Mouse (Mus musculus) leukemia stem cell, adult 10-12 weeks (primary cell): ENCODE results near the gene R3hdm2. TPM values are rescaled to one million over a fixed set of nuclear protein-coding genes. Genes with fewer than 3 reads are reported as not detected.

Source experiments
- polyA plus RNA-seq: library from polyadenylated mRNA; stranded (reverse); fragments of >175 nt; gene quantifications from 2 replicates; pipeline ENCODE4 v1.2.3, GENCODE M21; 2012; ENCODE audit warnings: low replicate concordance

The R3hdm2 gene
- polyA plus RNA-seq: 89.6 and 133 TPM in 2 replicates

DNA sequence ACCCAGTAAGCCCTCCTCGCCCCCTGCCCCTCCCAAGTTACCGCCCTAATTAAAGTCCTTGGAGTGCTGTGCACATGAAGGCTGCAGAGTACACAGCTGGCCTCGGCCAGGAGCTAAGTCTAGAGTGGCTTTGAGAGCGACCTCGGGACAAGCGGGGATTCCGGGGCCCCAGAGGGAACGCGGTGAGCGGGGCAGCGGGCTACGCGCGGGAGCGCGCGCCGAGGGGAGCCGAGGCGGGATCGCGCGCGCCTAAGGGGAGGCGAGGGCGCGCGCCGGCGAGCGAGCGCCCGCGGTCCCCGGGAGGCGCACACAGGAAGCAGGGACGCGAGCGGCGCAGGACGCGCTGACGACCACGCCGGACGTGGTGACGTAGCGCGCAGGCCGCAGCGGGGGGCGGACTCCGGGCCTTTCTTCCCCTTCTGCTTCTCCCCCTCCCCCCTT, at the start of gene R3hdm2:
Gene R3hdm2 (plus strand): TSS at position 77 of the 441 bp plus-strand sequence.

GRCm38 (mm10) chr10:127341891-127342639, 38.1 kb upstream of the R3hdm2 start, which contains the start of gene Gli1:
Gli1 (minus strand) TSS chr10:127341974.

GRCm38 (mm10) chr10:127353909-127354895, 25.9 kb upstream of the R3hdm2 start, which contains the start of gene Inhbe:
Inhbe (minus strand) TSS chr10:127354411.

GRCm38 (mm10) chr10:127369834-127370820, 10.0 kb upstream of the R3hdm2 start, which contains the start of gene Inhbc:
Inhbc (minus strand) TSS chr10:127370431.

DNA sequence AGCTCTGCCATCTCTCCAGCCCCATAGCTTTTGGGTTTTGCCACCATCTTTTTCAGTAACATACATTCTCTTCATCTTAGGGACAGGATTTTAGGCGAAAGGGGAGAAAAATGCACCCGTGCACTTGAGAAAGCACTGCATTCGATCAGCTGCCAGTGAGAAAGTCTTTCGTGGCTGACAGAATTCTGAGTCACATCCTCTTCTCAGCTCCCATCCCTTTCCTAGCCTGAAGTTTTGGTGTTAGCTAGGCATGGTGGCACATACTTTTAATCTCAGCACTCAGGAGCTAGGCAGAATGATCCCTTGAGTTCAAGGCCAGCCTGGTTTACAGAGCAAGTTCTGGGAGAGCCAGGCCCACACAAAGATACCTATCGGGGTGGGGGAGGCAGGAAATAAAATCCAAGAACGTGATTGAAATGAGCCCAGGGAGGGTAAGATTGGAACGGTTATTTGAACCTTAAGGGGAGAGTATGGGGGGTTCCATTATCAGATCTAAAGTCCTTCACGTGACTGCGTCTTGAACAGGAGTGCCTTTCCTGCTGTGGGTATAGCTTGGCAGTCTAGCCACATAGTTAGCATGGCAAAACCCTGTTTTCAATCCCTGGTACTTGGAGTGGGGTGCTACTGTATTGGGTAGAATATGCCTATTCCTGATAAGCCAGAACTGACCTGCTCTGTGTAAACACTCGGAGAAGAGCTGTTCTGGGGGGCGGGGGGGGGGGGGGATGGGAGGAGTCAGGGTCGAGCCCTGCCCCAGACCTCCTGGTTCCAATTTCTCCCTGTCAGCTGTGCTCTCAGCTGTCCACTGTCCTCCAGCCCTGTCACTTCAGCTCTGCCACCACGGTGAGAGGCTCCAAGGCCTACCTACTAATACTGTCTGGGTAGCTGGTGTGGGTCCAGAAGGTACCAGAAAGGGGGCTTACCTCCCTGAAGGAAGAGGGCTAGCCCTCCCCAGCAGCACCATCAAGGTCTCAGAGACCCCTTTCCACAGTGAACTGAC, 121.1 kb downstream of the R3hdm2 start, which contains the start of gene Stac3:
Gene Stac3 (plus strand): TSS at position 793 of the 1,000 bp plus-strand sequence.

GRCm38 (mm10) chr10:127514764-127515163, 134.6 kb downstream of the R3hdm2 start, which contains the start of gene Ndufa4l2:
Ndufa4l2 (plus strand) TSS chr10:127514967.

DNA sequence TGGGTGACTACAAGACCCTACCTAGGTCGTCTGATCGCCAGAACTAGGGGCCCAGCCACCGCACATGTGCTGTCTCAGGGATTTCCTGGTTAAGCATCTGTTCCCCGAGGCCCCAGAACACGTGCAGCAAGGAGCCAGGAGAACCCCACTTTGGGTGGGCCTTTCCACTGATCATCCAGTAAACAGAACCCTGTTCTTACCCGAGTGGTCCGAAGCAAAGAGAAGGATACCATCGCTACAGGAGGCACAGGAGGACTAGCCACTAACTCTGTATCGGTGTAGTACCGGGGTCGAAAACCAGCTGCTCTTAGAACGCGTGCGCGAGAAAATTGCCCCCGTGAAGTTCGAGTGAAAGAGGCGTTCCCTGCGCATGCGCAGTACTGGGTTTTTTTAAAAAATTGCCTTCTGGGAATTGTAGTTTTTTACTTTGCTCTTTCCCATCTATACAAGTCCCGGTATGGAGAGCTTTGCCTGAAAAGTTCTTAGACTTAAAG, 142.0 kb downstream of the R3hdm2 start, which contains the start of gene Shmt2:
Gene Shmt2 (minus strand): TSS at position 357 of the 494 bp plus-strand sequence.

DNA sequence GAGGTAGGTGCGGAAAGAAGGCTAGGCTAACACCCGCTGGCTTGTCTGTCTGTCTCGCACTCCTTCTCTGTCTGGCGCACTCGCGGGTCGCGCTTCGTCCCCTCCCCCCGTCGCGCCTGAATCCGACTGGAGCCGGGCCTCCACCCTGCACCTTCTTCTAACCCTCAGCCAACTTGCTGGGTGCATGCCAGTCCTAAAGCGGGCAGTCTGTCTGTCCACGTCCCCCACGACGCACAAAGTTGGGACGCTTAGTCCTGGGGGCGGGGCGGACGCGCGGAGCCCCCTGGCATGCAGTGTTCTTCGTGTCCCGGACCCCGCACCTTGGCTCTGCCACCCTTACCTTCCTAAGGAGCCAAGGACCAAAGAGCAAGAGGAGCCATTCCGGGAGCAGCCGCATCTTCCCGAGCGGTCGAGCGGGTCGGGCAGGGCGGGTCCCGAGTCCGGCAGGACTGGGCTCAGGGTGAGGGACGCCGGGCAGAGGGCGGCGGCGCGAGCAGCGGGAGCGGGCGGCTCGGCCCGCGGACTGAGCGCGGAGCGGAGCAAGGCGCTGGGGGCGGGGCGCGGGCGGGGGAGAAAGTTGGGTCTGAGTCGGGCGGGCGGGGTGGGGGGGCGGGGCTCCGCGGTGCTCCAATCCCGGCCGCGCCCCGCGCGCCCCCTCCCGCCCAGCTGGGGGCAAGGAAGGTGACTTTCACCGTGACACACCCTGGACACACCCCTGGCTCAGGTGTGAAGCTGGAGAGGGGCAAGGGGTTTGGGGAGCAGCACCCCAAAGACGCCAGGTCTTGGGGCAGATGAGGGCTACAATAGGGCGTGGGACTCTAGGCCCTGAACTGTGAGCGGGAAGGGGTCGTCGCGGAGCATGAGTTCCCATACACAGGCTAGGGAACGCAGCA, 154.2 kb downstream of the R3hdm2 start, which contains the start of gene Nxph4:
Gene Nxph4 (minus strand): TSS at position 524 of the 893 bp plus-strand sequence.

Other genes with a start within 250 kb of the R3hdm2 start
- gene B4galnt1, start 215.1 kb upstream of the R3hdm2 start, polyA plus RNA-seq: 119 and 242 TPM in 2 replicates
- gene Slc26a10, start 199.7 kb upstream of the R3hdm2 start, polyA plus RNA-seq: 0.11 and 0.35 TPM in 2 replicates
- 26.0 and 48.2 TPM in 2 replicates for gene Arhgef25, start 190.2 kb upstream of the R3hdm2 start, polyA plus RNA-seq
- 180 and 400 TPM in 2 replicates for gene Dtx3, start 184.6 kb upstream of the R3hdm2 start, polyA plus RNA-seq
- gene Pip4k2c, start 168.7 kb upstream of the R3hdm2 start, polyA plus RNA-seq: 42.0 and 97.1 TPM in 2 replicates
- gene Kif5a, start 117.0 kb upstream of the R3hdm2 start, polyA plus RNA-seq: 0.28 and 0.67 TPM in 2 replicates
- gene Dctn2, start 114.0 kb upstream of the R3hdm2 start, polyA plus RNA-seq: 141 and 189 TPM in 2 replicates
- gene Mbd6, start 91.3 kb upstream of the R3hdm2 start, polyA plus RNA-seq: 482 and 702 TPM in 2 replicates
- gene Mars, start 68.5 kb upstream of the R3hdm2 start, polyA plus RNA-seq: 21.6 and 105 TPM in 2 replicates
- gene Arhgap9, start 58.4 kb upstream of the R3hdm2 start, polyA plus RNA-seq: 11.2 and 19.8 TPM in 2 replicates
- not detected in 2 replicates for gene Gli1, start 38.4 kb upstream of the R3hdm2 start, polyA plus RNA-seq
- not detected in 2 replicates for gene Inhbe, start 25.9 kb upstream of the R3hdm2 start, polyA plus RNA-seq
- not detected in 2 replicates for gene Inhbc, start 9.9 kb upstream of the R3hdm2 start, polyA plus RNA-seq
- 0.28 and 0.34 TPM in 2 replicates for gene Stac3, start 121.4 kb downstream of the R3hdm2 start, polyA plus RNA-seq
- 3.2 and 4.0 TPM in 2 replicates for gene Ndufa4l2, start 134.6 kb downstream of the R3hdm2 start, polyA plus RNA-seq
- gene Shmt2, start 142.1 kb downstream of the R3hdm2 start, polyA plus RNA-seq: 339 and 390 TPM in 2 replicates
- gene Nxph4, start 154.2 kb downstream of the R3hdm2 start, polyA plus RNA-seq: not detected in 2 replicates
- gene Lrp1, start 240.8 kb downstream of the R3hdm2 start, polyA plus RNA-seq: 73.7 and 96.9 TPM in 2 replicates